ENCODE assay signal across 11 mouse cellular contexts in the genomic region with DNA sequence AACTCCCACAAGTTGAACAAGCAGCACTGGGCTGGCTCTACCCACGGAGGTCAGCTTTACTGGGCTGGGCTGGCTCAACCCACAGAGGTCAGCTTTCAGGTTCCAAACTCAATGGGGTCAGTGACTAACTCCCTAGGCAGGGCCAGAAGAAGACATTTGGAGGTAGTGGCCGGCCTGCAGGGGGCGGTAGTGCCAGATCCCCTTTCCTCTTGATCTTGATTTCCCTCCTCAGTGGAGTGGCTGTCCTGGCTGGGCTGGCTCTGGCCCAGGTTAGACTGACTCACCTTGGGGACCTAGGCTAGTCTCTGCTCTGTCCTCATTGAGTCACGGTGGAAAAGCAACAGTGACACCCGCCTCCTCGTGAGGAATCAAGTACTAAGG. TPM values are rescaled to one million over a fixed set of nuclear protein-coding genes. Genes with fewer than 3 reads are reported as not detected.
DNase-seq lines count a peak whose midpoint lies in the region; ATAC-seq and TF ChIP-seq lines count a peak whose summit lies in the region.
"Had no signal": no experiment of that assay in that cellular context is flagged by ENCODE, and none has a peak within 500 bp of the region (broad histone marks: within the 10 kb centered on the region; RNA-seq: fewer than 3 reads in every experiment).

No protein-coding gene starts in this region.

- no peak overlapping the region for H3K4me3 ChIP-seq in layer of hippocampus, adult 2 months
- H3K4me3 ChIP-seq in G1E (ENCODE audit: low read depth, low read length): no peak overlapping the region
- no peak overlapping the region for H3K4me3 ChIP-seq in intestine, embryonic 14.5 days (ENCODE audit: low read depth, low read length)
- H3K4me3 ChIP-seq: hindbrain, embryonic 13.5 days; limb, embryonic 12.5 days; myocyte had no signal

- peaks cover 4% of the 10 kb centered on the region for H3K9me3 ChIP-seq in G1E (replicated peaks)
- H3K9me3 ChIP-seq in intestine, embryonic 14.5 days (ENCODE audit: control insufficient read depth, low read length): no peaks in the 10 kb centered on the region
- H3K9me3 ChIP-seq: hindbrain, embryonic 13.5 days; limb, embryonic 12.5 days had no signal

- H3K36me3 ChIP-seq in G1E (replicated peaks): no peaks in the 10 kb centered on the region
- no peaks in the 10 kb centered on the region for H3K36me3 ChIP-seq in intestine, embryonic 14.5 days (ENCODE audit: control insufficient read depth, insufficient read depth, low read length)
- H3K36me3 ChIP-seq: hindbrain, embryonic 13.5 days; limb, embryonic 12.5 days had no signal

- no peaks in the 10 kb centered on the region for H3K4me1 ChIP-seq in G1E (ENCODE audit: insufficient read depth, low read depth, low read length)
- no peaks in the 10 kb centered on the region for H3K4me1 ChIP-seq in intestine, embryonic 14.5 days (replicated peaks; ENCODE audit: control insufficient read depth, insufficient read depth, low read length)
- H3K4me1 ChIP-seq: hindbrain, embryonic 13.5 days; limb, embryonic 12.5 days had no signal

- no peak overlapping the region for H3K4me2 ChIP-seq in intestine, embryonic 14.5 days (ENCODE audit: low read length)
- H3K4me2 ChIP-seq: hindbrain, embryonic 13.5 days; limb, embryonic 12.5 days had no signal

- WGBS in intestine, embryonic 14.5 days: 80% methylated on average over 6 of the region's 6 CpGs

- H3K9ac ChIP-seq in intestine, embryonic 14.5 days (ENCODE audit: low read length): no peak overlapping the region
- H3K9ac ChIP-seq: hindbrain, embryonic 13.5 days; limb, embryonic 12.5 days had no signal

- no peak for ATAC-seq in G1E (ENCODE audit: extremely low read depth, insufficient number of reproducible peaks, low FRiP score, poor library complexity, severe bottlenecking)
- ATAC-seq in intestine, embryonic 14.5 days (replicated peaks; ENCODE audit: low FRiP score, low TSS enrichment, low read depth): peak; percentile 61; the same call in 1 of the 2 replicates

- DNase-seq in layer of hippocampus, adult 2 months (ENCODE audit: low spot score in 2 of 2): no peak
- DNase-seq in layer of hippocampus, adult 11-12 months (ENCODE audit: low spot score): no peak
- DNase-seq in G1E (ENCODE audit: low spot score) (no peak), MN1 (ENCODE audit: low spot score) (no peak)
- no peak for DNase-seq in intestine, embryonic 14.5 days (ENCODE audit: low spot score)
- peak; percentile 54 for DNase-seq in naive thymus-derived CD4-positive, alpha-beta T cell, adult 2 months (ENCODE audit: low read depth)
- DNase-seq in gastrocnemius, adult 18-20 months (ENCODE audit: low spot score): no peak
- DNase-seq in heart, adult 18-20 months: no peak

- no peak overlapping the region for H3K27ac ChIP-seq in layer of hippocampus, adult 2 months
- H3K27ac ChIP-seq in intestine, embryonic 14.5 days (ENCODE audit: low read depth): peak overlapping the region; percentile 9; the same call in 1 of the 2 replicates
- H3K27ac ChIP-seq: hindbrain, embryonic 13.5 days; limb, embryonic 12.5 days had no signal

- H3K27me3 ChIP-seq in G1E (ENCODE audit: insufficient read depth, low read length): peaks cover 8% of the 10 kb centered on the region
- H3K27me3 ChIP-seq in intestine, embryonic 14.5 days (replicated peaks; ENCODE audit: control insufficient read depth, insufficient read depth, low read length): no peaks in the 10 kb centered on the region
- H3K27me3 ChIP-seq: hindbrain, embryonic 13.5 days; limb, embryonic 12.5 days had no signal

- TF ChIP-seq CTCF in layer of hippocampus, adult 2 months (conservative IDR thresholded peaks at IDR 0.05): peak; percentile 62
- peak; percentile 47 for TF ChIP-seq CTCF in G1E (IDR thresholded peaks at IDR 0.05; ENCODE audit: low read depth, low read length)

RNA-seq across cellular contexts. Expression of gene Slc25a25, which starts 20.4 kb away (rescaled TPM):
- 10 to 100 TPM; 54.5 to 57.6 TPM for total RNA-seq in layer of hippocampus, adult 2 months (2021)
- total RNA-seq in G1E (2014; fragmentation: Nextera tagmentation): 5.1 and 25.4 TPM in 2 replicates
- 6.8 and 8.0 TPM in 2 replicates for total RNA-seq in G1E (2017)
- 6.5 and 6.9 TPM in 2 replicates for polyA plus RNA-seq in G1E (2012)
- 17.8 and 18.2 TPM in 2 replicates for polyA plus RNA-seq in intestine, embryonic 14.5 days (2014; fragmentation: Nextera tagmentation; extraction: Ambion mirVana)
- 100 to 1,000 TPM in 1 of 2 experiments, 10 to 100 TPM in 1; 47.6 to 217 TPM for total RNA-seq in gastrocnemius, adult 18-20 months (2021)
- 10 to 100 TPM in 1 of 2 experiments, 1 to 10 TPM in 1; 8.4 to 11.5 TPM for total RNA-seq in heart, adult 18-20 months (2021)

RNA-seq across cellular contexts. Expression of gene Naif1, which starts 21.4 kb away (rescaled TPM):
- 1 to 10 TPM; 4.3 to 4.5 TPM for total RNA-seq in layer of hippocampus, adult 2 months (2021)
- total RNA-seq in G1E (2014; fragmentation: Nextera tagmentation) (3.9 and 4.2 TPM in 2 replicates), G1E (2017) (3.8 and 4.0 TPM in 2 replicates)
- 6.9 and 8.1 TPM in 2 replicates for polyA plus RNA-seq in G1E (2012)
- polyA plus RNA-seq in intestine, embryonic 14.5 days (2014; fragmentation: Nextera tagmentation; extraction: Ambion mirVana): 5.8 and 6.0 TPM in 2 replicates
- 1 to 10 TPM; 2.6 to 3.0 TPM for total RNA-seq in gastrocnemius, adult 18-20 months (2021)
- total RNA-seq in heart, adult 18-20 months (2021): 1 to 10 TPM; 3.0 to 3.1 TPM
